Mouse (Mus musculus) adrenal gland, postnatal 4 days (tissue): ENCODE results near the gene Fzd1. TPM values are rescaled to one million over a fixed set of nuclear protein-coding genes. Genes with fewer than 3 reads are reported as not detected.

Source experiments
- DNase-seq, 2 experiments: peaks; one replicate each; pipeline ENCODE4 v3.0.0; 2021 to 2022; ENCODE audit warnings: low spot score in 2 of 2, mixed read lengths in 2 of 2
- long read RNA-seq, 2 experiments: library from polyadenylated mRNA; stranded (forward); transcript quantifications; one replicate each; pipeline ENCODE4 v2.0.0; 2021
- total RNA-seq, 2 experiments: library from RNA; stranded (reverse); gene quantifications; 2 replicates each; pipeline ENCODE4 v1.2.3; 2021

Fzd1 gene
- 10 to 100 TPM; 23.2 to 32.7 TPM for total RNA-seq
- long read RNA-seq, experiment 1, full-length matches to known transcripts: 24 of 25 reads
- long read RNA-seq, experiment 1, partial matches to known transcripts: 0 of 25 reads
- long read RNA-seq, experiment 1, other reads (novel, unspliced or antisense): 1 of 25 reads
- long read RNA-seq, experiment 2, full-length matches to known transcripts: 81 of 84 reads
- long read RNA-seq, experiment 2, partial matches to known transcripts: 0 of 84 reads
- long read RNA-seq, experiment 2, other reads (novel, unspliced or antisense): 3 of 84 reads

GRCm38 (mm10) chr5:4757902-4758301 lies at the start of gene Fzd1:
Gene Fzd1, minus strand, starts transcription at chr5:4758035.
- DNase-seq: peak; percentile 77 to 86

- DNase-seq: no peak
Observed at GRCm38 (mm10) chr5:4805228-4805627, 47.4 kb upstream of the Fzd1 start.

- DNase-seq: no peak
Observed at GRCm38 (mm10) chr5:4803708-4804107, 45.9 kb upstream of the Fzd1 start.

DNA sequence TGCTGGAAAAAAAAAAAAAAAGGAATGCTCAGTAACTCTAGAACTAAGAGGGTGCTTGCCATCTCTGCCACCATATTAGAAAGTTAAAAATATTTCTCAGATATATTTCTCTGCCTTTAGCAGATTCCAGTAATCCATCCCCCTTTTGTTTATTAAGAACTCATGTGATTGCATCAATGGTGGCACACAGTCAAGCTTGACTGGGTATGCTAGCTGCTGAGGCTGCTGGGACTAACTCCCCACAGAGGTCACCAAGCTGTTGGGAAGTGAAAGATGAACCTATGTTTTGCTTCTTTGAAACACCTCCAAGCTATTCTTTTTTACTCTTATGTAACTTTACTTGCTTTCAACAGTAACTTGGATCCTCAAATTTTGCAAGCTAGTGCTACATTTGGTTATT lies 44.1 kb upstream of the Fzd1 start:
- DNase-seq: no peak

DNA sequence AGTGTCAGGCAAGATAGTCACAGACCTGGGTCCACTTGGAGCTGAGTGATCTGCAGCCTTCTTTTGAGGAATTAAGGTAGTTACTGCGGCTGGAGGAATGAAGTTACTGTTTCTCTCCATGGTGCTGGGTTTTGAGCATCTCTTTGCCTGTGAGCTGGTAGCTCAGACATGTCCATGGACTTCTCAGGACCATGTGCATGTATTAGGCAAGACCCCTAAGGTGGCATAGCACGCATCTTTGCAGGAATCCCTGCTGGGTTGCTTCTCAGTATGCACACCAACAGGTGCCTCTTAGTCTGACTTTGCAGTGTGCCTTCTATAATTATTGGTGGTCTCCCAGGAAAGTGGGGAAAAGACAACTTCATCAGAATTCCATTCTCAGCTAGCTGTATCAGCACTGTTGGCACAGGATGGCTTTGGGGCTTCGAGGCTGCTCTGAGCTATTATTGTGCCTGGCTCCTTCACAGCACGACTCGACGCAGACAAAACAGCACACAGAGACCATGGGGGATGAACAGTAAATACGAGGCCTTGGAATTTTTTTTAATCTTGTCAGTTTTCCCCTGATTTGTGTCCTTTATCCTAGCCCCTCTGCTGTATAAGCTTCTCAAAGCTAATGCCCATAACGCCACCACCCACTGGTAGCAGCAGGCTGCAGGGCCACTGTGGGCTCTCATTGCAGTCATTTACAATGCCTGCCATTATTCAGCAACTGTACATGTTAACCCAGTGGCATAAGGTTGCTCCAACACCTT lies 43.4 kb upstream of the Fzd1 start:
- no peak for DNase-seq

DNA sequence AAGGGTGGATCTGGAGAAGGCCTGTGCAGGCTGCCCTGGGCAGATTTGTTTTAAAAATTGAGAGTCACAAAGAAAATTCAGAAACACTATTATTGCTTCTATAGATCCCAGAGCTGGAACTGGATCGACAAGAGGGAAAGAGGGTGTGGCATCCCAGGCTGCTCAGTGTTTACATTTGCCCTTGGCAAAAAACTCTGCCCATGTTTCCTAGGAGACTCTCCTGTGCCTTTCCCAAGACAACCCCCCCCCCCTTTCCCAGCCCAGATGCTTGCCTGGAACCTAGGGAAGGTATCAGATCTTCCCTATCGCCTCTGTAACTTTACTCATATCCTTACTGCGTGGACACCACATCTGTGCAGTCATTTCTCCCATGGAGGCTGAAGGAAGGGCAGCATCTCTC lies 33.4 kb upstream of the Fzd1 start:
- DNase-seq: no peak

DNA sequence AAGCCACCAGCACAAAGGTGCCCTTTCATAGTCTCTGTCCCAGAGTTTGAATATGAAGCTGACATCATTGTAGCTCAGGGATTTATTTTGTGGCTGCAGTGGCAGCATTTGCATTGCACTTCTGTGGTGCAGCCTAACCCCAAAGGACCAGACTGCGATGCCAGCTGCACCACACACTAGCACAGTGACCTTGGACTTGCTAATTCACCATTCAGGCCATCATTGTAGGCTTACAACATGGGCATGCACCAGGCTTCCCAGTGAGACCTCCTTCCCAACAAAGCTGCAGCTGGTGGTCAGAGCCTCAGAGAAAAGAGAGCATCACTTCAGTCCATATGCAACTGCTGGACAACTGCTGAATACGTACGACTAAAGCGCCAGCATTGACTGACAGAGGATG lies 32.4 kb upstream of the Fzd1 start:
- no peak for DNase-seq

DNA sequence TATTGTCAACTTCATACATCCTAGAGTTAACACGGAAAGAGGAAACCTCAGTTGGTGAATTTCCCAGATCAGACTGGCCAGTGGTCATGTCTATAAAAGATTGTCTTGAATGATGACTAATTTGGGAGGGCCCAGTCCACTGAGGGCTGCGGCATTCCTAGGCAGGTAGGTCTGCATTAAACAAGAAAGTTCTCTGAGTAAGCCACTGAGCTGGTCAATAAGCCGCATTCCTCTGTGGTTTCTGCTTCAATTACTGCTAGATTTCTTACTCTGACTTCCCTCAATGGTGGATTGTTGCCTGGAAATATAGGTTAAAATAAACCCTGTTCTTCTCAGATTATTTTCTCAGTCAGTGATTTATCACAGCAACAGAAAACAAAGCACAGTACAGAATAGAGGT lies 30.6 kb upstream of the Fzd1 start:
- DNase-seq: no peak

DNA sequence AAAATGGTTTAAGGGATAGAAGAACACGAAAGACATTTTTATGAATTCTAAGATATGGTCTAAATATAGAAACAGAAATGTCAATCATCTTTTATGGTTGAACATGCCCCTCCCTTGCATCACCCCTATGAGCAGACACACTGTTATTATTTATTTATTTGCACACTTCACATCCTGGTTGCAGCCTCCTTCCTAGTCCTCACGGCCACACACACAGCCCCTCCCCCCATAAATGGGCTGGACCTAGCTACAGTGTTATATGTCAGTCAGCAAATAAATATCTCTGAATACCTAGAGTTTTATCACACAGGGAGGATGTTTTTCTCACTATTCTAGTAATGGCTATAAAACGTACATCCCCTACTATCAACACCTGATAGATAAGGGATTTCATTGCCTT lies 29.0 kb upstream of the Fzd1 start:
- no peak for DNase-seq

- DNase-seq: no peak
Observed at GRCm38 (mm10) chr5:4778274-4778673, 20.4 kb upstream of the Fzd1 start.

- no peak for DNase-seq
Observed at GRCm38 (mm10) chr5:4776495-4776894, 18.7 kb upstream of the Fzd1 start.

DNA sequence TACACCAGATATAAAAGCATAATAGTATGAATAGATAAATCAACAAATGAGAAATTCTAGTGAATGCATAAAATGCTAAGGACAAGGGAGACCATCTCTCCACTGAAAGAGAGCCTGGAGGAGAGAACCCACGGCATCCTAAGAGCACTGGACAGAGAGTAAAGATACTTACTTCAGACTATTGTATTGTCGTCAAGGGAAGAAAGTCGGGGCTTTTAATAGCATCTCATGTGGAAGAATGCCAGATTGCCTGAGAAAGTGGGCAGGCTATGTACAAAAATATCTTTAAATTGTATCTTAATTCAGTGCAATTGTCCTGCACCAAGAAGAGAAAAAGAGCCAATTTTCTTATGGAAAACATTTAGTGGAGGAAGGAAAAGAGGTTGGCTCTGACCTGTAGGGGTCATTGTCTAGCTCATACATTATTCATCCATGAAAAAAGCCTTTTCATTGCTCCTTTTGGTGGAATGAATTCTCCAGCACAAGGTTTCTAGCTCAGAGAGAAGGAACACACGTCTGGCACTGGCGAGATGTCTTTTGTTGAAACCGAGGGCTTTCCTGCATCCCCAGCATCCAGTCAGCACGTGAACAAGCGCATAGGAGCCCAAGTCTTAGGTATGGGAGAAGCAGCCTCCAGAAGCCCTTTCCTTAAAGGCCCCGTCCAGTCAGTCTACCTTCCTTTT lies 15.4 kb upstream of the Fzd1 start:
- DNase-seq: no peak

DNA sequence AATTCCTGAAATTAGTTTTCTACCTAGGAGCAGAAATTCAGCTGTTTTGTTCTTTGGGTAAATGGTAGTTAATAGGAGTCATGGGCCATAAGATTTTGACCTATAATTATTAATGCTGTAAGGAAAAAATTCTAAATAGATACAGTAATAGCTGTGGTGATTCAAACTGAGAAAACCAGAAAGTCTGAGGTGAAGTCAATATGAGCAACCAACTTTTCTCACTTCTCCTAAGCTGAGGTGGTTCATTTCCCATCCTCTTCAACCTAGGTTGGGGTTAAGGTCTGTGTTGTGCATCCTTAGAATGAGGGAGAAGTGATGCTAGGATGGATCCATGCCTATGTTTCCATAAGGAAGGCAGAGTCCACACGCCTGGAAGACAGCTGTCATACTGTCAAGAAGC lies 12.8 kb upstream of the Fzd1 start:
- DNase-seq: no peak

GRCm38 (mm10) chr5:4767896-4768295 lies 10.1 kb upstream of the Fzd1 start:
- no peak for DNase-seq

DNA sequence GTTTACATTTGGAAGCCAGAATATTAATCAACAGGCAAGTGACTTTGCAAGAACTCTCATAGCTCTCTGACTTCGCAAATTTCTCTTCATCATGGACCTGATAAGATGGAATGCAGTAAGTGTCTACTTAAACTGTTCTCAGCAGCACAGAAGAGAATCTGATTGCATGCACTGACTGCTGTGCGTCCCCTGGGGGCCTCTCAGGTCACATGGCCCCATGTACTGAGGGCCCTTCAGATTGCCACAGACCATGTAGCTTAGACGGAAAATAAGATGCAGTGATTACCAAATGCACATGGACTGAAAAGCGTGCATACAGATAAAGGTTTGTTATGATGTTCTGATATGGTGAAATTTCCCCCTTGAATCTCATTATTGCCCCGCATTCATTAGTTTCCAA lies 8.9 kb upstream of the Fzd1 start:
- no peak for DNase-seq

GRCm38 (mm10) chr5:4761891-4762290 lies 4.1 kb upstream of the Fzd1 start:
- DNase-seq: no peak

DNA sequence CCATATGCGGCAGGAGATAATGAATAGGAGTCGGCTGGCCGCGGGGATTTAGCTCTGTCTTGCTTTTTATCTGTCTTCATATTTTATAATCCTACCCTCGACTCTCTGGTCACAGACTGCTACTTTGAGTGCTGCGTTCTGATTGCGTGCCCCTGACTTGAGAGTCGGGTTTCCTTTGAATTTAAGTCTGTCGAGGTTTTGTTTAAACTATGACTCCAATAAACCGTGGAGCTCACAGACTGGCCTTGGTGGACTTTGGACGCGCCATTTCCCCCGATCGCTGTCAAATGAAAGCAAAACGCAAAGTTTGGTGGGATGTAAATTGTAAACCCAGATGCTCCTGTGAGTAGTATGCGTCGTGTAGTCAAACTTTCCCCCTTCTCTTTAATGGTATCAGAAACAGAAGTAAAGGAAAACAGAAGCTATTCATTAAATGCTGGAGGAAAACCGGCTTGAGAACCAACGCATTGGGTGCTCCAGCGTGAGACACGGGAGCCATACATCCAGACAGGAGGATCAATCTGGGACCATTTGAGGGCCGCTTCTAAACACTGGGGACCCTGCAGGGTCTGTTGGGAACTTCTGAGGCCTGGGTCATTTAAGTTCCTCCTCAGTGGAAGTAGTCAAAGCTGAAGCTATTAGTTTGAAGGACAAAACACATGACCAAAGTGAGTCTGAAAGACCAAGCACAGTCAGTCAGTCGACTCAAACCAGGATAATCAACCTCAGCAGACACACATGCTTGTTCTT lies 671 bp upstream of the Fzd1 start:
- peak in 1 of 2 experiments; percentile 7 for DNase-seq

DNA sequence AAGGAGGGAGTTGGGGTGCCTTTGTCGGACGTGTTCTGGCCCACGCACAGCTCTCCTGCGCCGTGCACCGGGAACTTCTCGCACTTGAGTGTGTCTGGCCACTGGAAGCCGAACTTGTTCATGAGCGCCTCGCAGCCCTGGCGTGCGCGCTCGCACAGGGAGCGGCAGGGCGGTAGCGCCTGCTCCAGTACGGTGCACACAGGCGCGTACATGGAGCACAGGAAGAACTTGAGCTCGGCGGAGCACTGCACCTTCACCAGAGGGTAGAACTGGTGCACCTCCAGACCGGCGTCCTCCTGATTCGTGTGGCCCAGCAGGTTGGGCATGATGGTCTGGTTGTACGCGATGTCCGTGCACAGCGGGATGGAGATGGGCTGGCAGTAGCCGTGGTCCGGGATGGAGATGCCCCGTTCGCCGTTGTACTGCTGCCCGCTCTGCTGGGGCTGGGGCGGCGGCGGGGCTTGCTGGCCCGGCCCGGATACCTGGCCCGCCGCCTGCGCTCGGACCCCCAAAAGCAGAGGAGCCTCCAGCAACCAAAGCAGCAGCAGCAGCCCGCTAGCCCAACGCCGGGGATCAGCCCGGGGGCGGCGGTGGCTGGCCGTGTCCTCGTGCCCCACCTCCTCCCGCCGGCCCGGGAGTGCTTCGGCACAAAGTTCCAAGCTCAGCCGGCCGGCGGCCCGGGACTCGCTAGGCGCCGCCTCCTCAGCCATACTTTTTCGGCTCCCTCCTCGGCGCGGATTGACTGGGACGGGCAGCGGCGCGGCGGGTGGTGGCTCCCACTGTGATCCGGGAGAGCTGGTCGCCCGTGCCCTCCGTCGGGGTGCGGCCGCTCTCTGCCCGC lies 744 bp downstream of the Fzd1 start:
- peak; percentile 19 to 46 for DNase-seq

GRCm38 (mm10) chr5:4756001-4756681 lies 1.7 kb downstream of the Fzd1 start:
- DNase-seq: no peak

- DNase-seq: no peak
Observed at GRCm38 (mm10) chr5:4755326-4755725, 2.5 kb downstream of the Fzd1 start.
